Mouse (Mus musculus) Muller cell, postnatal 12 days (primary cell): ENCODE results near the gene Nelfcd.

Experiments used
- DNase-seq: peaks from one replicate; pipeline ENCODE4 v3.0.0-alpha.2; 2015; ENCODE audit errors: inconsistent ontology term

Gene Nelfcd

DNA sequence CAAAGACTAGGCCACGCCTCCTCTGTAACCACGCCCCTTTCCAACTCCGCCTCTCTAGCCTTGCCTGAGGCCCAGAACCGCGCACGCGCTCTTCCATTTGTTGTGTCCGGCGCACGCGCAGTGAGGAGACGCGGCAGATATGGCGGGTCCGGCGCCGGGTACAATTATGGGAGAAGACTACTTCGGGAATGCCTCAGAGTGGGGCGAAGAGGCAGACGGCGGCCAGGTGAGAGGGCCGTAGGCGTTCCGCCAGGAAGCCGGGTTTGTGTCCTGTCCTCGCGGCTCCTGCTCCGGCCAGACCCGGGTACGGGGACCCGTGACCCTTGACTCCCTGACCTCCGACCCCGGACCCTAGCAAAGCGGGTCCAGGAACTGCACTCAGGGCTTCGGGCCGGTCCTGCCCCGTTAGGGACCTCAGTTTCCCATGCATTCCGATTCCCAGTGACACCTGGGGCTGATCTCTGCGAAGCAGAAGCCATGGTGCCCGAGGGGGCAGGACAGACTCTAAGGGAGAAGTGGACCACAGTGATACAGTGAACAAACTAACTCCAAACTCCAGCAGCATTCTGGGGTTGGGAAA, at the start of gene Nelfcd:
Gene Nelfcd, plus strand, starts transcription at position 74 of the 580 bp plus-strand sequence.
- DNase-seq = peak; percentile 94

DNA sequence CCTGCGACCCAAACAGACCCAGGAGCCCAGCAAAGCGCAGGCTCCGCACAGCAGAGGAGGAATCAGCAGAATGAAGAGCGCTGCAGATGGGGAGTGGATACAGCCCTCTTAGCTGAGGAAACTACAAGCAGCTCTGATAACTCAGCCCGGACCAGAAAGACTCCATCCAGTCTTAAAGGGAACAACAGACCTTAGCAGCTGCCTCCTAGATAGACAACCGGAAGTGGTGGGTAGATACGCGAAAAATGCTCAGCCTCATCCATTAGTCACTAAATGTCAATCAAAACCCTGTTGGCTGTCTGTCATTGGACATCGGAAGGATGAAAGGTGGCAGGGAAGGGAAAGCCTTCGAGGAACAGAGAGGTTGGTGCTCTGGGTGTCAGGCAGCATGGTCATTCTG, 49.0 kb upstream of the Nelfcd start:
- no peak for DNase-seq

DNA sequence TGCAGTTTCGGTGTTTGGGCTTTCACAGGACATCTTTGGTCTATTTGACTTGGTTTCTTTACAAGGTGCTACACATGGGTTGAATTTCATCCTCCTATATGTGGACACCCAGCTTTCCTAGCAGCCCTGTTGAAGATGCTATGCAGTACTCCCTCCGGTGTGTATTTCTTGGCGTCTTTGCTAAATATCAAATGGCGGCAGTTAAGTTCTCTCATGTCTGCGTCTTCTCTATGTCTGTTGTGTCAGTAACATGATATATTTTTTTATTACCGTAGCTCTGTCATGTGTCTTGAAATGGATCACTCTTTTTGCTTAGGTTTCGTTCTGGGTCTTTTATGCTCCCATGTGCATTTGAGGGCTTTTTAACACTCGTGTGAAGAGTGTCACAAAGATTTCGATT, 34.6 kb upstream of the Nelfcd start:
- DNase-seq = no peak

DNA sequence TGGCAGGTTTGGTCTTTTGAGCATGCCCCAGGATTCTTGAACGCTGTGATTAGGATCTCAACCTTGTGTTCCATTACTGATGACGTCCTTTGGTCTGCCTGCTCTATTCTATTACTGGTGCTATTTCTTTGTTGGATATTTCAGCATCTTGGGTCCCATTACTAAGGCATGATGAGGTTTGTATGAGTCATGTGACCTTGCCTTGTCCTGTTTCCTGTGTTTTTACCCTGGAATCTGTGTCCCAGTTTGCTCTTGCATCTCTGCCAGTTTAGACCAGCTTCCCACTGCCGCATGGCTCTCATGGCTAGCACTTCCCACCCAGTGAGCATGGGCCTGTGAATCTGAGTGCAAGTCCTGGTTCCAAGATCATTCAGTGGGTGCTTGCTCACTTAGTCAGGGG, 23.7 kb upstream of the Nelfcd start:
- DNase-seq = no peak

DNA sequence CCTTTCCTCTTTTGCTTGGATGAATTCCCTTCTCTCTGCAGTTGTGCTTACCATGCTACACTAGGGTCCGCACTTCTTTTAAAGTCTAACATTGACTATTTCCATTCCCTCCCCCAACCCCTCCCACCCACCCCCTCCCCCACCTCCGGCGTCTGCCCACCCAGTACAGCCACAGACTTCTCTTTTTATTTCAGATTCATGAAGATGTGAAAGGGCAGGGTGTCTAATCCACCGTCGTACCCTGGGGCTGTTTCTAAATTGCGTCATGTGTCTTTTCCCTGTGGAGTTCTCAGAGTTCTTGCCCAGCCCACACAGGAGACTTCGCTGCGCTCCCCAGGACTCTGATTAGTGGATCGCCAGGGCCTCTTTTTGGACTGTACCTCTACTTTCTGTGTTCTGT, 23.1 kb upstream of the Nelfcd start:
- no peak for DNase-seq

GRCm38 (mm10) chr2:174393383-174393782, 22.2 kb upstream of the Nelfcd start:
- no peak for DNase-seq

DNA sequence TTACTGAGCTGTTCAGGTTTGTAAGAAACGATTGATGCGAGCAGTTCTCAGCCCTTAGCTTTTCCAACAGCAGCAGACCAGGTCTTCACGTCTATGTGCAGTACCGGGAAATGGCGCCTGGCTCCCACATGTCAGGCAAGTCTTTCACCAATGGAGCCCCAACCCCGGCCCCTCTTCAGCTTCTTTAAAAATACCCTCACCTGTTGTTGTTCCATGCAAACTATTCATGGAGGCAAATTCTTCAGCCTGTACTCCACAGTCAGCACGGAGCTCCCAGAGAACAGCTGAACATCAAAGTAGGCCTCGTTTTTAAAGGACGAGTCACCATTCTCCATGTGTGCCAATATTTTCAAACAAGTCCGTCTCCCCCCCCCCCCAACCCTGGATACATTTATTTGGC, 19.0 kb upstream of the Nelfcd start:
- peak; percentile 14 for DNase-seq

- no peak for DNase-seq
Observed at GRCm38 (mm10) chr2:174397065-174397464, 18.5 kb upstream of the Nelfcd start.

GRCm38 (mm10) chr2:174397881-174398280, 17.7 kb upstream of the Nelfcd start:
- no peak for DNase-seq

- DNase-seq = no peak
Observed at GRCm38 (mm10) chr2:174400396-174400795, 15.2 kb upstream of the Nelfcd start.

DNA sequence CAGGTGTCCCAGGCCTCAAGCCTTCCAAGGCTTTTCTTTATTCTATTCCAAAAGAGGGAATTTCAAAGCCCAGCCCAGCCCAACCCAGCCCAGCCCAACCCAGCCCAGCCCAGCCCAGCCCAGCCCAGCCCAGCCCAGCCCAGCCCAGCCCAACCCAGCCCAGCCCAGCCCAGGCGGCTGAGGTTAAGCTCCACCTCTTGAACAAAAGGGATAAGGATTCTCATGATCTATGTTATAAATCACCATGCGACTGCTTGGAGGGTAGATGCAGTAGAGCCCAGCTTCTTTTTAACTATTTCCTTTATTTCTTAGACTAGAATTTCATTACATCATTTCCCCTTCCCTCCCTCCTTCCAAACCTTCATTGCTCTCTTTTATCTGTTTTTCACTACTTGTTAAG, 5.4 kb upstream of the Nelfcd start:
- no peak for DNase-seq

GRCm38 (mm10) chr2:174413127-174413526, 2.5 kb upstream of the Nelfcd start:
- DNase-seq = no peak

DNA sequence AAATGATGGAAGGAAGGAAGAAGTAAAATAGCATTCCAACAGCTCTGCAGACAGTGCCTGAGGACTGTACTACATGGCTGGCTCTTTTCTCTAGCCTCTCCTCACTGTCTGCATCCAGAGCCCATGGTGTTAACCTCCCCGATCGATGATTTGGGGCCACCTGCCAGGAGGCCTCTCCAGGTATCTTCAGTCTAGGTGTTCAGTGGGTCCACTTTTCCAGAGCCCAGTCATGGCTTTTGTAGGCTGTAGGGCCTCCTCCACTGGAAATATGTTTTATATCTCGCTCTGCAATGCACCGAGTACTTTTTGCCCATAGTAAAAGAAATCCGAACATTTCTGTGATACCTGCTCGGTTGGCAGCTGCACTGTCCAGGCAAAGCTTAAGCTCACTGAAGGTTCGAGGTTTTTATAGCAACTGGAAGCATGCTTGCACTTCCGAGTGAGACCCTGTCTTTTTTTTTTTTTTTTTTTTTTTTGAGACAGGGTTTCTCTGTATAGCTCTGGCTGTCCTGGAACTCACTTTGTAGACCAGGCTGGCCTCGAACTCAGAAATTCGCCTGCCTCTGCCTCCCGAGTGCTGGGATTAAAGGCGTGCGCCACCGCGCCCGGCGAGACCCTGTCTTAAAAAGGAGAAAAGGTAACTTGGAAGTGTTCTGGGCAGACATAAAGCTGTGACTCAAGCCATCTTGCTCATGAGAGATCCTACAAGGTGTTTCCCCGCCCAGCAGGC, 438 bp upstream of the Nelfcd start:
- no peak for DNase-seq

DNA sequence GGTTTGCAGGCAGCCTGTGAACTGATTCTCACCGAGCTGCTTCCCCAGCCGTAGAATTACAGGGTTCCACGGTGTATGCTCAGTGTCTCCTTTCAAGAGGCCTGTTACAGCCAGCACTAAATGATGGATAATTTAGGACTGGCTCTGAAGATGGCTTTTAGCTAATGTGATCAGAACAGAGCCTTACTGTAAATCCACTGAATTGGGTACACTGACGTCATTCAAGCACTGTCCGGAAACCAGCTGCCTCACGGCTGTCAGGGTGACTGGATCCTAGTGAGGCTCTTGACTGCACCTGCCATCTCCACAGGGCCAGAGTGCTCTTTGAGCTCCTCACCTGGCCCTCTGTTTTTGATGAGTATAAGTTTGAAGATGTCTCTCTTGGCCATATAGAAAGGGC, 5.5 kb downstream of the Nelfcd start:
- no peak for DNase-seq

DNA sequence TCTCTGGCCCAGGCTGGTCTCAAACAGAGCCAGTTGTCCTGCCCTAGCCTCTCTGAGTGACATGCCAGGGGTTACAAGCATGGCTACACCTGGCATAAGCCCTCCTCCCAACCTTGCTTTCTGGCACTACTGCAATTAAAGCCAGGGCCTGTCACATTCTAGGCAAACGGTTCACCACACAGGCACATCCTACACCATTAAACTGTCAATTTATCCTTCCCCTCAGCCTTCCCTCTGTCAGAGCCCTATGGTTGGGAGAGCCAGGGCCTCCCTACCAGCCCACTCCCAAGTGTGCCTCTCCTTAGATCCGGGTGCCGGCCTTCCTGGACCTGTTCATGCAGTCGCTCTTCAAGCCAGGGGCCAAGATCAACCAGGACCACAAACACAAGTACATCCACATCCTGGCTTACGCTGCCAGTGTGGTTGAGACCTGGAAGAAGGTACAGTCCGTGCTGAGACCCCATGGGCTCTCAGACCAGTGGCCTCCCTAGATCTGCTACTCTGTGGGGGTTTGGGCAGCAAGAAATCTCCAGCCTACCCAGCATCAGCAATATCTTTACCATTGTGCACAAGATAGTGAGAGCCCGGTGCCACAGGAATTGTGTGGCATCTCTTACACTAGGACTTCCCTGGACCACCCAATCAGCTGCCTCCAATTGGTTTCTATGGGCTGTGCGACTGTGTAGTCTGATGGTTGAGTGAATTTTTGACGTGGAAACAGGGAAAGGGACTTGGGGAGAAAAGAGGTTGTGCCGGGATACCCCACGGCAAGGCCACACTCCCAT, 8.9 kb downstream of the Nelfcd start:
- DNase-seq = no peak

DNA sequence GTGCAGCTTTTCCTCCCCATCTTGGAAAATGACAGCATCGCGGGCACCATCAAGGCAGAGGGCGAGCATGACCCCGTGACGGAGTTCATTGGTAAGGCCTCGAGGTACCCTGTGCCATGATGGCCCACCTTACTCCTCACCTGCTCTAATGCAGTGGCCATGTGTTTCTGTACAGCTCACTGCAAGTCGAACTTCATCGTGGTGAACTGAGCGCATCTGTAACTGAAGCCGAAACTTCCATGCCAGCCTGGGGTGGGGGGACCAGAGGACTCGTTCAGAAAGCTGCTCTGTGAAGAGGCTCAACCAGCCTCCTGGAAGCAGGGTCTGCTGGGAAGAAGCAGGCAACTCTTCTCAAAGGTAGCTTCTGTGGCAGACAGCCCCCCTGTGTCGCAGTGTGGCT, 11.3 kb downstream of the Nelfcd start:
- no peak for DNase-seq

DNA sequence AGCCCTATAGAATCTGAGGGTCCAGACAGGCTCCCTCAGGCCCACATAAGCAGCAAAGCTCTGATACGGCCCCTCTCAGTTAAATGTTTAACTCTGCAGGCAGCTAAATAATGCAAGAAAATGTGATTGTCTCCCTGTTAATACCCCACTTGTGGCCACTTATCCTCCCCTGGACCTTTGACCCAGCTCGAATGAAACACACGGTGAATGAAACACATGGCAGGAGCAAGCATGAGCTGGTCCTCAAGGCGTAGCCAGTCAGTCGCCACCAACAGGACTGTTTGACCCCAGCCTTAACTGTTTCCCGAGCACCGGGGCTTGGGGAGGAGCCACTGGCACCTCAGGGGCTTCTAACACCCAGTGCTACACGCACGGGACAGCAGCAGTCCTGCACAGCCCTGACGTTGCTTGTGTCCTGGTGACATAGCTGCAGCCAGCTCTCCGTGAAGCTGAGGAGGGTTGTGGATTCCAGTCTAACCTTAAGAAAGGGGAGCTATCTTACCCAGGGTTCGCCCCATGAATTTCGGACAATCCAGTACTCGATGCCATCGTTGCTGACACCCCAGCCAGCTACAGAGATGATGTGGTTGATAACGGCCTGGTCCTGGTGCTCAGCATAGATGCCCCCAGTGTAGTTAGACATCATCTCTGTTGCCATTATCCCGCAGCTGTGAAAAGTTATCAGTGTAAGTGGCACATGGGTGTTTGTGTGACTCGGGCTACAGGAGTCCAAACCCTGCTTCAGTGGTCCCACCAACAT, 12.7 kb downstream of the Nelfcd start:
- no peak for DNase-seq

DNA sequence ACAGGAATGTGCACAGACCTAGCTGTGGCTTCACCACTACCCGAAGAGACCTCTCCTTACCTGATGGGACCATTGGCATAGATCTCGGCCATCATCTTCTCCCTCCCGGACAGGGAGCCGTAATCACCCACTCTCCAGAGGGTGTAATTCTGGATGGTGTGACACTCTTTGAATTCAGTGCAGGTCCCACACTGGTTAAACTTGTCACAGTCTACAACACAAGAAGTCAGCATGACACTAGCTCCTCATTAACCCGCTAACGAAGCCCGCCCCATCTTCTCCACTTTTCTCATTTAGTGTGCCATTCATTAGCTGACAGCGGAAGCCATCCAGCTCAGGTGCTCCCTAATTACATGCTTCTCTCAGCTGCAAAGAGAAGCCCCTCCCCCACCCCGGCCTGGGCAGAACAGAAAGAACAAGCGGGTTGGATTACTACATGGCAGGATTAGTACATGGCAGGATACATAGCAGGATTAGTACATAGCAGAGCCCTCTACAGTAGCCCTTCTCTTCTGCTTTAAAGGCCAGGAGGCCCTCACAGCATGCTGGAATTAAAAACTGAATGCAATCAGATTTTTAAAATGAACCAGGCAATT, 13.5 kb downstream of the Nelfcd start:
- DNase-seq = no peak

GRCm38 (mm10) chr2:174434943-174435342, 19.3 kb downstream of the Nelfcd start:
- DNase-seq = no peak

- no peak for DNase-seq
Observed at GRCm38 (mm10) chr2:174436076-174436701, 20.6 kb downstream of the Nelfcd start.
